In genomic region chr12:78098765-78099194, GRCm38 (mm10) we compare ENCODE assay signal across 8 mouse cellular contexts.
DNase-seq lines count a peak whose midpoint lies in the region; ATAC-seq and TF ChIP-seq lines count a peak whose summit lies in the region.

No protein-coding gene starts in this region.

- H3K27ac ChIP-seq in intestine, embryonic 14.5 days (ENCODE audit: low read depth): peak overlapping the region; percentile 11; the same call in 1 of the 2 replicates
- H3K27ac ChIP-seq in intestine, embryonic 15.5 days: no peak overlapping the region
- H3K27ac ChIP-seq in lung, embryonic 14.5 days (ENCODE audit: low read depth): peak overlapping the region; percentile 68

- no peak for TF ChIP-seq CTCF in lung, embryonic 14.5 days (IDR thresholded peaks at IDR 0.05; ENCODE audit: low read depth)

- H3K27me3 ChIP-seq in intestine, embryonic 14.5 days (replicated peaks; ENCODE audit: control insufficient read depth, insufficient read depth, low read length): no peaks in the 10 kb centered on the region
- H3K27me3 ChIP-seq in intestine, embryonic 15.5 days (replicated peaks): no peaks in the 10 kb centered on the region
- no peaks in the 10 kb centered on the region for H3K27me3 ChIP-seq in lung, embryonic 14.5 days (ENCODE audit: insufficient read depth, low read length)

- H3K4me3 ChIP-seq in intestine, embryonic 14.5 days (ENCODE audit: low read depth, low read length): no peak overlapping the region
- no peak overlapping the region for H3K4me3 ChIP-seq in intestine, embryonic 15.5 days (replicated peaks)
- no peak overlapping the region for H3K4me3 ChIP-seq in lung, embryonic 14.5 days (ENCODE audit: low read depth, low read length)

- 42% methylated on average over 9 of the region's 9 CpGs for WGBS in intestine, embryonic 14.5 days
- WGBS in intestine, embryonic 15.5 days: 47% methylated on average over 9 of the region's 9 CpGs
- 28% methylated on average over 9 of the region's 9 CpGs for WGBS in lung, embryonic 14.5 days

- no peak for ATAC-seq in intestine, embryonic 14.5 days (replicated peaks; ENCODE audit: low FRiP score, low TSS enrichment, low read depth)
- no peak for ATAC-seq in intestine, embryonic 15.5 days
- ATAC-seq in lung, embryonic 14.5 days (ENCODE audit: insufficient read depth): peak; percentile 95

- H3K36me3 ChIP-seq in intestine, embryonic 14.5 days (ENCODE audit: control insufficient read depth, insufficient read depth, low read length): no peaks in the 10 kb centered on the region
- no peaks in the 10 kb centered on the region for H3K36me3 ChIP-seq in intestine, embryonic 15.5 days
- H3K36me3 ChIP-seq in lung, embryonic 14.5 days (ENCODE audit: insufficient read depth): no peaks in the 10 kb centered on the region

- no peaks in the 10 kb centered on the region for H3K4me1 ChIP-seq in intestine, embryonic 14.5 days (replicated peaks; ENCODE audit: control insufficient read depth, insufficient read depth, low read length)
- H3K4me1 ChIP-seq in intestine, embryonic 15.5 days (replicated peaks): no peaks in the 10 kb centered on the region
- 0 out of 2 replicates have a peak, but pooled peaks cover 9% of the 10 kb centered on the region for H3K4me1 ChIP-seq in lung, embryonic 14.5 days (ENCODE audit: insufficient read depth)

- intact Hi-C loops in heart, postnatal 10 days (cut with DNase I): no loop called here

- no peak for DNase-seq in intestine, embryonic 14.5 days (ENCODE audit: low spot score)
- DNase-seq in cerebellum, adult 8-10 months: peak; percentile 47
- peak; percentile 53 to 54 for DNase-seq in heart, postnatal 10 days
- DNase-seq in lung, embryonic 14.5 days: peak; percentile 84
- peak; percentile 82 for DNase-seq in telencephalon, adult 2 months (ENCODE audit: low read depth, low spot score)
- DNase-seq in thymus, postnatal 10 days (ENCODE audit: low spot score in 2 of 2): no peak
- no peak for DNase-seq in embryo, embryonic 11 days

- H3K9me3 ChIP-seq in intestine, embryonic 14.5 days (ENCODE audit: control insufficient read depth, low read length): no peaks in the 10 kb centered on the region
- no peaks in the 10 kb centered on the region for H3K9me3 ChIP-seq in intestine, embryonic 15.5 days
- H3K9me3 ChIP-seq in lung, embryonic 14.5 days (ENCODE audit: low read depth, low read length): no peaks in the 10 kb centered on the region

- no peak overlapping the region for H3K4me2 ChIP-seq in intestine, embryonic 14.5 days (ENCODE audit: low read length)
- no peak overlapping the region for H3K4me2 ChIP-seq in intestine, embryonic 15.5 days (replicated peaks)
- H3K4me2 ChIP-seq in lung, embryonic 14.5 days: peak overlapping the region; percentile 21; the same call in 1 of the 2 replicates

- H3K9ac ChIP-seq in intestine, embryonic 14.5 days (ENCODE audit: low read length): no peak overlapping the region
- H3K9ac ChIP-seq in intestine, embryonic 15.5 days: no peak overlapping the region
- H3K9ac ChIP-seq in lung, embryonic 14.5 days: no peak overlapping the region

Comparison
In these comparisons a context has a peak if more than half of its experiments do, and no peak if none do; other contexts are left out.
1. DNase-seq: peak in cerebellum, adult 8-10 months (single experiment), heart, postnatal 10 days (2 of 2), lung, embryonic 14.5 days (single experiment) and telencephalon, adult 2 months (single experiment); none in intestine, embryonic 14.5 days (single experiment), thymus, postnatal 10 days (0 of 2) and embryo, embryonic 11 days (single experiment).